Mouse (Mus musculus) midbrain, embryonic 14.5 days (tissue): ENCODE measurements at regions not wholly inside any gene's neighbourhood (a gene's known extent, or its start where the extent isn't known, plus 50 kb on each side); places are given as distances from the start of the nearest gene placed in this dataset.
"Not testable (repeated sequence)": the region's sequence is repeated elsewhere in the genome, so short reads cannot be mapped to it uniquely, and the experiment has no call there.

Source experiments
- ATAC-seq: fragments of 200-750 bp; cut with Nextera tagmentation; 2 replicates; pipeline ENCODE4 v1.8.0; 2017; ENCODE audit warnings: moderate number of reproducible peaks, moderate library complexity; ENCODE audit not compliant: low FRiP score, low TSS enrichment
- DNase-seq: peaks from one replicate; pipeline ENCODE4 v3.0.0-alpha.2; 2015
- H3K27ac ChIP-seq: fragments of 300-500 bp; sonication (generic); replicated peaks from 2 replicates; pipeline ENCODE4 v1.5.1; 2014; ENCODE audit warnings: mild to moderate bottlenecking, low read depth, low read length, moderate library complexity
- H3K27me3 ChIP-seq: fragments of 300-500 bp; sonication (generic); 2 replicates; pipeline ENCODE4 v1.6.1; 2014; ENCODE audit warnings: low read length, control low read depth, mixed read lengths; ENCODE audit not compliant: control insufficient read depth, insufficient read depth
- H3K36me3 ChIP-seq: fragments of 300-500 bp; sonication (generic); 2 replicates; pipeline ENCODE4 v1.6.1; 2014; ENCODE audit warnings: low read length, control low read depth; ENCODE audit not compliant: control insufficient read depth, insufficient read depth
- H3K4me1 ChIP-seq: fragments of 300-500 bp; sonication (generic); 2 replicates; pipeline ENCODE4 v1.6.1; 2014; ENCODE audit warnings: mild to moderate bottlenecking, antibody characterized with exemption, low read length, control low read depth; ENCODE audit not compliant: control insufficient read depth, insufficient read depth
- H3K4me2 ChIP-seq: fragments of 300-500 bp; sonication (generic); 2 replicates; pipeline ENCODE4 v1.6.1; 2014; ENCODE audit warnings: mild to moderate bottlenecking, low read length, moderate library complexity
- H3K4me3 ChIP-seq: fragments of 300-500 bp; sonication (generic); replicated peaks from 2 replicates; pipeline ENCODE4 v1.5.1; 2014; ENCODE audit warnings: low read depth, low read length
- H3K9ac ChIP-seq: fragments of 300-500 bp; sonication (generic); replicated peaks from 2 replicates; pipeline ENCODE4 v1.6.1; 2014; ENCODE audit warnings: mild to moderate bottlenecking, low read length, moderate library complexity
- H3K9me3 ChIP-seq: fragments of 300-500 bp; sonication (generic); 2 replicates; pipeline ENCODE4 v1.6.1; 2016; ENCODE audit warnings: low read length, control low read depth, mixed read lengths; ENCODE audit not compliant: control insufficient read depth
- WGBS: fragments of 180-500 bp; shearing (Covaris S2); extraction: QIAGEN DNeasy Blood & Tissue Kit; methylation state at CpG from one replicate; pipeline ENCODE4 v1.1.7; 2014; 5-methylcytosine and 5-hydroxymethylcytosine counted together

GRCm38 (mm10) chr8:98680065-98680464, 736.2 kb downstream of the Cdh8 start:
- ATAC-seq (no peak), DNase-seq (no peak)
- Histone ChIP-seq H3K4me2 (no peak overlapping the region), H3K4me3 (no peak overlapping the region), H3K4me1 (no peaks in the 10 kb centered on the region), H3K27ac (no peak overlapping the region), H3K36me3 (no peaks in the 10 kb centered on the region), H3K9ac (no peak overlapping the region), H3K27me3 (no peaks in the 10 kb centered on the region), H3K9me3 (no peaks in the 10 kb centered on the region)
- WGBS: 93% methylated on average over 2 of the region's 2 CpGs

GRCm38 (mm10) chr8:98659287-98659686, 757.0 kb downstream of the Cdh8 start:
- no peak for ATAC-seq
- H3K4me2 ChIP-seq: no peak overlapping the region

GRCm38 (mm10) chr8:98652316-98652715, 764.0 kb downstream of the Cdh8 start:
- not testable (repeated sequence) for DNase-seq, H3K4me2 ChIP-seq, H3K9ac ChIP-seq, H3K27me3 ChIP-seq, H3K27ac ChIP-seq, H3K4me3 ChIP-seq, H3K9me3 ChIP-seq, ATAC-seq, H3K4me1 ChIP-seq, H3K36me3 ChIP-seq
- WGBS: 93% methylated on average over 4 of the region's 4 CpGs

More at GRCm38 (mm10) chr8:98659287-98659686, 757.0 kb downstream of the Cdh8 start:
- no peaks in the 10 kb centered on the region for H3K9me3 ChIP-seq
- 48% methylated on average over 2 of the region's 2 CpGs for WGBS
- no peak overlapping the region for H3K9ac ChIP-seq
- H3K27me3 ChIP-seq: no peaks in the 10 kb centered on the region
- H3K36me3 ChIP-seq: no peaks in the 10 kb centered on the region
- no peak for DNase-seq
- H3K4me1 ChIP-seq: no peaks in the 10 kb centered on the region
- no peak overlapping the region for H3K27ac ChIP-seq
- no peak overlapping the region for H3K4me3 ChIP-seq

GRCm38 (mm10) chr8:98651010-98651409, 765.3 kb downstream of the Cdh8 start:
- Histone ChIP-seq H3K27me3 (no peaks in the 10 kb centered on the region), H3K9ac (no peak overlapping the region), H3K36me3 (no peaks in the 10 kb centered on the region), H3K4me1 (no peaks in the 10 kb centered on the region), H3K4me2 (no peak overlapping the region), H3K9me3 (no peaks in the 10 kb centered on the region), H3K4me3 (no peak overlapping the region), H3K27ac (no peak overlapping the region)
- no peak for ATAC-seq
- no peak for DNase-seq
- WGBS: 98% methylated on average over 1 of the region's 1 CpGs

- Histone ChIP-seq H3K27ac (no peak overlapping the region), H3K9ac (no peak overlapping the region), H3K9me3 (no peaks in the 10 kb centered on the region), H3K4me1 (no peaks in the 10 kb centered on the region), H3K4me2 (no peak overlapping the region), H3K27me3 (no peaks in the 10 kb centered on the region), H3K36me3 (no peaks in the 10 kb centered on the region), H3K4me3 (no peak overlapping the region)
- DNase-seq (no peak), ATAC-seq (no peak)
- 67% methylated on average over 5 of the region's 5 CpGs for WGBS
Observed at GRCm38 (mm10) chr8:98628151-98628550, 788.1 kb downstream of the Cdh8 start.

DNA sequence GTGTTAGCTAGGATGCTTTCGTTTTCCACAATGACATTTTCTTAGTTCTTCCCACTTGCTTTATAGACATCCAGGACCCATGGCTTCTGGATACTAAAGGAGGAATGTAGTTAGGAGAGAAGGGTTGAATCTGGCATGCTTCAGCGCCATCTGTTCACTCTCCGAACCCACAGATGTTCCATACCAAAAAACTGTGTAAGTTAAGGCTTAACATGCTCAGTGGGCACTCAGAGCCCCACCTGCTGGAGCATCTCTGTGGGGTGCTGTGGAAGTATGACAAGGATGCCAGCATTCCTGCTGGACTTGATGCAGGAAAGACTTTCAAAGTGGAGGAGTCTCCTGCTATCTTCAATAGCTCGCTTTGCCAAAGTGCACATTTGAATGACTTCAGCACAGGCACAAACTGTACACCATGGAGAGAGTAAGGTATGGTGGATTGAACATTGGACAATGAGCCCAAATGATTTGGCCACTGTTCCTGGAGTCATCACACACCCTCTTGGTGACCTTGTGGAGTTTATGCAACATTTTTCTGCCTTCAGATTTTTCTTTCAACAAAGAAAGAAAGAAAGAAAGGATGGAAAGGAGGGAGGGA, 802.3 kb downstream of the Cdh8 start:
- Histone ChIP-seq H3K4me2 (no peak overlapping the region), H3K9ac (no peak overlapping the region), H3K36me3 (no peaks in the 10 kb centered on the region), H3K27me3 (no peaks in the 10 kb centered on the region), H3K4me1 (no peaks in the 10 kb centered on the region), H3K4me3 (no peak overlapping the region), H3K9me3 (no peaks in the 10 kb centered on the region), H3K27ac (no peak overlapping the region)
- 86% methylated on average over 4 of the region's 4 CpGs for WGBS
- DNase-seq: no peak
- no peak for ATAC-seq

DNA sequence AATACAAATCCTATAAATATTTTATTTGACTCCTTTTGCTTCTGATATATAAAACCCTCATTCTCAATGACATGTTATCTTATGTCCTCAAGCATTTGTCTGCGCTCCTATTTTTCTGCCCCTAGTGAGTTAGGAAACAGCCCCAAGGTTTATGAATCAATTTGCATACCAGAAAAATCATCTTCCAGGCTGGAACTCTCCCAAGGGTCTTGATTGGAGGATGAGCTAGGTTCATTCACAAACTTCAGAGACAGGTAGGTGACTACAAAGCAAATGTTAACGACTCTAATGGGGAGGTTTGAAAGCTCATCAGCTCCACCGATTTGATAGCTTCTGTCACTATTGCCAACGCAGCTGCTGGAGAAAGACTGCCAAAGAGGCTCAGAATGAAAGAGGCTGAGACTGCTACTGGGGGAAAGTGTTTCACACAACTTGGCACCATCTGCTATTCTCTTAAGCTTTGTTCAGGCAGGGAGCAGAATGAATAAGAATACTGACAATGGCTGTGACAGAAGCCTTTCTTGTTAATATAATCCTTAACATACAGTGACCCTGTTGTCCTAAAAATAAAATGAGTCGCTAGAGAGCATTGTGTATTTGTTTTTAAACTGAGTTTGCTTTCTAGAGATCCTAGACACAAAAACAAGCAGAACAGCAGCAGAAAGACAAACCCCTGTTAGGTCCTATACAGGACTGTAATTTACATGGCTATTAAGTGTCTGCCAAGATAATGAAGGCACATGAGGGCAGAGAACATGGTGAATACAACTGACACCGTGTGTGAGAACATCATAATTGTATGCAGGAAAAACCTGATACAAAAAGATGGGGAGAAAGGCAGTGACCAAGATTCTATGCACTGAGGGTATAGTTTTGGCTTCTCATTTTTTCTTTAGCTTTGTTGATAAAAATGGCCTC, 843.4 kb downstream of the Cdh8 start:
- no peaks in the 10 kb centered on the region for H3K36me3 ChIP-seq
- ATAC-seq (peak; percentile 90), DNase-seq (peak; percentile 79)
- H3K4me1 ChIP-seq: peaks cover 3% of the 10 kb centered on the region; the same call in 1 of the 2 replicates
- H3K4me3 ChIP-seq: no peak overlapping the region
- no peaks in the 10 kb centered on the region for H3K27me3 ChIP-seq
- no peak overlapping the region for H3K4me2 ChIP-seq
- no peak overlapping the region for H3K27ac ChIP-seq
- no peaks in the 10 kb centered on the region for H3K9me3 ChIP-seq
- 12% methylated on average over 6 of the region's 6 CpGs for WGBS
- no peak overlapping the region for H3K9ac ChIP-seq

DNA sequence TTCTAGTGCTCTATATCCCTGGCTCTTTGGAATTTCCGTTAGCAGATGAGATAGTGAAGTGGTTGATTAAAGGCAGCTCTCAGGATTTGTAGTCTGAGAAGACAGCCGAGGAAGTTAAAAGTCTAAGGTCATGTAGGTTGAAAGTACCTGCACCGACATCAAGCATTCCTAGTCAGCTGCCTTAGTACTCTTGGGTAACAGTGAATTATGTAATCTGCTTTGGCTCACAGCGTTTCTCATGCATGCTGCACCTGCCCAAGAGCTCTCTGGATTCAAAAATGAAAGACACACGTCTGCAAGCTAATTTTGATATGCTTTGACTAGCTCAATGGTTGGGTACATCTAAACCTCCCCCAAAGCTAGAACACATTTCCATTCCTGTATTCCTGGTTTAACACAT, 849.6 kb downstream of the Cdh8 start:
- Histone ChIP-seq H3K4me3 (no peak overlapping the region), H3K36me3 (no peaks in the 10 kb centered on the region), H3K9ac (no peak overlapping the region), H3K27me3 (no peaks in the 10 kb centered on the region), H3K27ac (no peak overlapping the region), H3K4me2 (no peak overlapping the region), H3K9me3 (no peaks in the 10 kb centered on the region), H3K4me1 (no peaks in the 10 kb centered on the region)
- 78% methylated on average over 5 of the region's 5 CpGs for WGBS
- no peak for ATAC-seq
- no peak for DNase-seq

GRCm38 (mm10) chr8:98518459-98518858, 897.8 kb downstream of the Cdh8 start:
- no peak overlapping the region for H3K27ac ChIP-seq
- no peak overlapping the region for H3K4me3 ChIP-seq
- peak; percentile 35 for DNase-seq
- H3K9me3 ChIP-seq: no peaks in the 10 kb centered on the region
- no peaks in the 10 kb centered on the region for H3K27me3 ChIP-seq
- WGBS: 19% methylated on average over 4 of the region's 4 CpGs
- no peaks in the 10 kb centered on the region for H3K4me1 ChIP-seq
- H3K4me2 ChIP-seq: no peak overlapping the region
- H3K9ac ChIP-seq: no peak overlapping the region
- no peak for ATAC-seq
- H3K36me3 ChIP-seq: no peaks in the 10 kb centered on the region
